Mouse (Mus musculus): Measurements from ENCODE around the gene Tnks1bp1.
A peak's percentile ranks its signal among the peaks of the same experiment; 100 is the strongest.

Tnks1bp1 gene

DNA sequence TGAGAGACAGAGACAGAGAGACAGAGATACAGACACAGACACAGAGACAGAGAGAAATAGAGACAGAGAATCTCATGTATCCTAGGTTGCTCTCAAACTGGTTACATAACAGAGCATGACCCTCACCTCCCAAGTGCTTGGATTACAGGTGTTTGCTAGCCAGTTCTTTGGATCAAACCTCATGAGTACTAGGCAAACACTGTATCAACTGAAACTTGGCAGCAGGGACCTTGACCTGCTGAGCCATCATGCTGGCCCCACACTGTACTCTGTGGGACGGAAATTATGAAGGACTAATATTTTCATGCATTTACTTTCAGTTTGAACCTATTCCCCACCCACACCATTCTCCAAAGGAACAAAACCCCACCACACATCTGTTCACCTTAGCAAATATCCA, 45.6 kb downstream of the Tnks1bp1 start:
- no peak for DNase-seq

DNA sequence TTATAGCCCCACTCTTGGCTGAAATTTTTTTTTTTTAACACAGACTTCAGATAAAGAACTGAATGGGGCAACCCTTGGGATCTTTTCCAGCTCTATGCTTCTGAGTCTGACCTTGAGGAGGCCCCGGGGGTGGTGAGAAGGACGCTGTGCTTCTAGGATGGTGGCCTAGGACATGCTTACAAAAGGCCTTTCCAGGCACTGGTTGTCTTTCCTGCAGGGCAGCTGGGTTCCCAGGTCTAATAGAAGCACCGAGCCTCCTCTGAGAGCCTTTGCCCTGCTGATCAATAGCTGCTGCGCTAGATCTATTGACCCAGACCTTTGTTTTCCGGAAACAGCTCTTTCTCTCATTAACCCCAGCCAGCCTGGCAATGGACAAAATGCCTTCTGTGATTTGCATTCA, 48.1 kb downstream of the Tnks1bp1 start:
- DNase-seq, result no peak

DNA sequence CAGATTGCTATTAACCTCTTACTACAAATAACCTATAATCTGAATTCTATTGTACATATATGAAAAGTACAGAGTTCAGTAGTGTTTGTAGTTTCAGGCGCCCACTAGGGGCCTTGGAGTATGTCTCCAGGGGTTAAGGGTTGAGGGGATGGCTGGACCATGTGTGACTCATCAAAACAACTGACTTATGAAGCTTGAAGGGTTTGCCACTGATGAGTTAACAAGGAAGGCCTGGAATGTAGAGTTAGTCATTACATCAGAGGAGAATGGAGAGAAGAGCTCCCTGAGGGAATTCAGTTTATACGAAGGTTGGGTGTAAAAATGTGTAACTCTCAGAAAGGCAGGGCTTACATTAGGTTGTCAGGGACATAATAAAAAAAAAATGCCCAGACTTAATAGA, 50.2 kb downstream of the Tnks1bp1 start:
- no peak for DNase-seq

DNA sequence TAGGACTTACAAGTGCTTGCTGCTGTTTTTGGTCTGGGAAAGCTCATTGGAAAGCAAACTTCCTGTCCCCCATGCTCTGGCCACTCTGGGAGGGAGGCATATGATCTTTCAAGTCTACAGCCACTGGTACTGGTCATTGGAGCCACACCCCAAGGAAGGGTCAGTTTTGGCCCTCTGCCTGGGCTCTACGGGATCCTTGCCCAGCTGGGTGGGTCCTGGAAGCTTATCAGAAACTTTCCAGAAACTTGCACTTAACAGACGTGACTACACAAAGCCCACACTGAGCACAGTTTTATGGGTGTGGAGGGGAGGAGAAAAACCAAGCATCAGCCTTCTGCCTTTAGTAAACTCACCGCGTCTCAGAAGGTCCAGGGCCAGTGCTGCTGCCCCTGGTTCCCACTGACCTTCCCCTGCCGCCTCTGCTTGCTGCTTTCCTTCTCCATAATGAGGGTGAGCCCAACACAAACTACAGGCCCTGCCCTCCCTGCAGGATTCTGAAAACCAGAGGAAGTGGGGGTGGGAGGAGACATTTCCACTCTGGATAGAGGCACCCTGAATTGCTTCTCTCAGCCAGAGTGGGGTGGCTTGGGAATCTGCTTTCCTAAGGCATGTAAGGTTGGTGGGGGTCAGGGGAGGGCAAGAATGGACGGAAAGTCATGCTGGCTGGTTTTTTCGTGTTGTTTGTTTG, 51.1 kb downstream of the Tnks1bp1 start:
- peak; percentile 74 to 84 for DNase-seq

DNA sequence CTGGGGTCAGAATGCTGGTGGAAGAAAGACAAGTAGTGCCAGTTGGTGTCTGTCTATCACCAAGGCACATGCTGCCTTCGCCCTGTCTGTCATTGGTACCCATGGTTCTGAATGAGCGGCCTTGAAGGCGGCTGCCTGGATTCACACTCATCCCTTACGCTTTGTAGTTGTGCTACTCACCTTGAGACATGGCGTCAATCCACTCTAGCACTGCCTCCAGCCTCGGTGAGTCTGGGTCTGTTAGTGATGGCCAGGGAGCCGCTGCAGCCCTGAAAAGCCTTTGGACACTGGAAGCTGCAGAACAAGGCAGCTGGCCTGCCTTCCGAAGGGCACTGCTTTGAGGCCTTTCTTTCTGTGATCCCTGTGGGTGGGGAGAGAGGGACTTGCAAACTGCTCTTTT, 55.4 kb downstream of the Tnks1bp1 start:
- DNase-seq, result no peak

DNA sequence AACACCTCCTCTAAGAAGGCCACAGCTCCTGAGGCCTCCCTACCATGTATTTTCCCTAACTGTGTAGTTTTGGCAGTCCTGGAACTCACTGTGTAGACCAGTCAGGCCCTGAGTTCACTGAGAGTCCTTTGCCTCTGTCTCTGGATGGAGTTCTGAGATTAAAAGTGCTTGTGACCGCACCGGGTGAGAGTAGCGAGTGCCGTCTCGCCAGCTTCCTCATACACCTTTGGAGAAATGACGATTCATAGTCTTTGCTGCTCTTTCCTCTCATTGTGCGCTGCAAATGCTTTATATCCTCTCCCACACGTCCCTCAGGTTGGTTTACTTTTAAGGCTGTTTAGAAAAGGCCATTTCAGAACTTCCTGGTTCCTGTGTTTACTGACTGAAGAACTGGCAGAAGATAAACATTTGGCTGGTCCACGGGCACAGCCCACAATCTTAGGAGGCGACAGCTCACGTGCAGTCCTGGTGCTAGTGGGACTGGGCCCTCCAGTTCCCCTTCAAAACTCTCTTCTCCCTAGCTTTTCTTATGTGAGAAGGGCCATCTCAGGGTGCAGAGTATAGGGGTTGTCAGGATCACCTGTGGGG, 57.7 kb downstream of the Tnks1bp1 start:
- no peak for DNase-seq

DNA sequence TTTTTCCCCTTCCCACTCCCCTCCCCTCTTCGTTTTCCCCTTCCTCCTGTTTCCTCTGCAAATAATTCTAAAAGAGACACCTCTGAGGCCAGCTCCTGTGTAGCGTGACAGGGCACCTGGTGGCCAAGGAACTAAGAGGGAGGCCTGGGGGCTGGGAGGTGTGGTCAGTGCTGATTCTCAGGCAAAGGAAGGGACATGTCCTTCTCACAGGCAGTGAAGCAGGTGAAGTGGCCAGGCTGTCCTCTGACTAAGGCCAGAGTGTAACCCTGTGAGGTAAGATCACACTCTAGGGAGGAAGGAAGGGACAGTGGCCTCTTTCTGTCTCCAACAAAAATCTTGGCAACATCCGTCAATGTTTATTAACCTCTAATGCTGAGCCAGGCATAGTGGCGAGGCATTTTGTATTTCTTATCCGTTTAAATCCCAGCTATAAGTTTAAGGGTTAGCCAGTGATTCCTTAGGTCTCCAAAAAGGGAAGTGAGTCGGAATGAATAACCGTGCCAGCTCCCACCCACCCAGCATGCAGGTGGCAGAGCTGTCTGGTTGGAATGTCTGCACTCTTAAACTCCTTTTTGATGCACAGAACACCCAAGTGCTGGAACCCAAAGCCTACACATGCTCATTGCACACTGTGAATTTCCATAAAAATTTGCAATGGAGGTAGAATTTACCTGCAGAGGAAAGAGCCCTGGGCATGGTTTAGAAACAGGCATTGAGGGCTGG, 58.4 kb downstream of the Tnks1bp1 start:
- no peak for DNase-seq

DNA sequence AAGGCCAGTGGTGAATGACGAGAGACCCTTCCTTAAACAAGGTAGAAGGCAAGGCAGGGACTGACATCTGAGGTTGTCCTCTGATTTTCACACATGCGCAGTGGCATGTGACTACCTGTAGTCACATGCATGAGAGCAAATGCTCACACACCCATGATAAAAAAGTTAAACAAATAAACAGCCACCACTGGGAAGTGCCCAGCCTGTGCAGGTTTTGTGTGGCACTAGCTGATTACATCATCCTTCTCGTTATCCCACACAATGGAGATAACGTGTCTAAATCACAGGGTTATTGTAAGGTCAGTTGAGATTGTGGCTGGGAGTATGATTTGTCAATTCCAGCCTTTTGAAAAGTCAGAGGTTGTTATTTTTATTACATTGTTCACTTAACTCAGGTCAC, 59.1 kb downstream of the Tnks1bp1 start:
- no peak for DNase-seq

DNA sequence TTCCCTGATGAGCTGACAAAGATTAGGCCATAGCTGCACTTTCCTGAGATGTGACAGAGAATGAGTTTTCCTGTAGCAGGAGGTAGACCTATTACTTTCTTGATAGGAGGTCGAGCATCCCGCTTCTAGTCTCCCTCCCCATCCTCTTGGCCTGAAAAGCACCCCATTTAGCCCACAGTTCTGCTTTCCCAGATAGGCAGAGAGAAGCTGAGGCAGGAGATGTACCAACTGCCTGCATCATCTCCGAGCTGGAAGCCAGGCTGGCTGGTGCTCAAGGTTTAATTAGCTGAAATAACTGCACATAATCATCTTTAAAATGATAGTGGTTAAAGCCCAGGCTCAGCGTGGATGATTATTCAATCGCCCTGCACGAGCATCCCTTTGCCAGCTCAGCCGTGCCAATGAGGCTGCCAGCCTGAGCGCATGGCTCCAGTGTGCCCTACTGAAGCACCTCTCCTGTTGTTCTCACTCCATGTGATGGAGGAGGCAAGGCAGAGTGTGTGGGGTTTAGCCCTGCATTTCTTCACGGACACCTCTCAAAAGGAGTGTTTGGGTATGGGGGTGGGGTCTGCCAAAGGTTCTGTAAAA, 62.6 kb downstream of the Tnks1bp1 start:
- no peak for DNase-seq
